Mouse (Mus musculus): ENCODE results near the gene Prss41.

DNA sequence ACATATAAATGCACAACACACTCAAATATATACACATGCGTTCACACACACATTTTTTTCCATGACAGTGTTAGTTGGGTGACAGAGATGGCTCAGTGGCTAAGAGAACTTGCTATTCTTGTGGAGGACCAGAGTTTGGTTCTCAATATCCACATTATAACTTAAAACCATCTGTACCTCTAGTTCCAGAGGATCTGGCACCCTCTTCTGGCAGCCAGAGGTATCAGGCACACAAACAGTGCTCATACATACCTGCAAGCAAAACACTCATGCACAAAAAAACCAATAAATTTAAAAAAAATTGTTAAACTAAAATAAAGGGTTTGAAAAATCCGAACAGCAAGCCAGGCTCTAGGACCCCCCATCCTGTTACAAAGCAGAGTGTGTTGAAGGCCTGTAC lies 6.1 kb upstream of the Prss41 start:
- no peak for TF ChIP-seq MAFK (IDR thresholded peaks at IDR 0.05; ENCODE audit: insufficient read depth, low read depth, low read length)
- no peak for TF ChIP-seq HCFC1 (IDR thresholded peaks at IDR 0.05; ENCODE audit: borderline replicate concordance, insufficient read depth, low read length)
- no peak for TF ChIP-seq CHD2 (IDR thresholded peaks at IDR 0.05; ENCODE audit: low read depth, low read length)
- no peak for TF ChIP-seq ZC3H11A (IDR thresholded peaks at IDR 0.05; ENCODE audit: borderline replicate concordance, low read depth, low read length)
- TF ChIP-seq ZNF384 (IDR thresholded peaks at IDR 0.05; ENCODE audit: low read depth, low read length): no peak

All from ES-E14 (cell line).